Mouse (Mus musculus) A20 (cell line): Measurements from ENCODE around the gene Smarca1.

Experiments used
- DNase-seq: peaks from one replicate; pipeline ENCODE4 v3.0.0-alpha.2; 2011; ENCODE audit warnings: low read depth, low spot score

Gene Smarca1

GRCm38 (mm10) chrX:47764440-47764839, 128.3 kb downstream of the Smarca1 start:
- no peak for DNase-seq

- DNase-seq: no peak
Measured at GRCm38 (mm10) chrX:47760212-47760611, 132.6 kb downstream of the Smarca1 start.
